Mouse (Mus musculus) forebrain, embryonic 11.5 days (tissue): ENCODE results near the gene Csnk2b. TPM values are rescaled to one million over a fixed set of nuclear protein-coding genes. Genes with fewer than 3 reads are reported as not detected.
"Not testable (repeated sequence)": the region's sequence is repeated elsewhere in the genome, so short reads cannot be mapped to it uniquely, and the experiment has no call there.

ENCODE experiments used
- ATAC-seq: fragments of 200-750 bp; cut with Nextera tagmentation; replicated peaks from 2 replicates; pipeline ENCODE4 v1.8.0; 2017; ENCODE audit warnings: moderate TSS enrichment; ENCODE audit not compliant: low FRiP score
- DNase-seq: peaks from one replicate; pipeline ENCODE4 v3.0.0-alpha.2; 2017; ENCODE audit warnings: low spot score
- H3K27ac ChIP-seq: fragments of 300-500 bp; sonication (generic); 2 replicates; pipeline ENCODE4 v1.5.1; 2014; ENCODE audit warnings: low read depth, low read length
- H3K27me3 ChIP-seq: fragments of 300-500 bp; sonication (generic); 2 replicates; pipeline ENCODE4 v1.6.1; 2014; ENCODE audit warnings: mild to moderate bottlenecking, low read length, mixed read lengths; ENCODE audit not compliant: control insufficient read depth, insufficient read depth
- H3K36me3 ChIP-seq: fragments of 300-500 bp; sonication (generic); 2 replicates; pipeline ENCODE4 v1.6.1; 2014; ENCODE audit warnings: mild to moderate bottlenecking, low read length, moderate library complexity, mixed read lengths; ENCODE audit not compliant: control insufficient read depth, insufficient read depth
- H3K4me1 ChIP-seq: fragments of 300-500 bp; sonication (generic); replicated peaks from 2 replicates; pipeline ENCODE4 v1.6.1; 2014; ENCODE audit warnings: low read length, mixed read lengths; ENCODE audit not compliant: control insufficient read depth, insufficient read depth
- H3K4me2 ChIP-seq: fragments of 300-500 bp; sonication (generic); 2 replicates; pipeline ENCODE4 v1.6.1; 2014; ENCODE audit warnings: low read depth, mild to moderate bottlenecking, low read length, moderate library complexity, mixed read lengths; ENCODE audit not compliant: severe bottlenecking
- H3K4me3 ChIP-seq: fragments of 300-500 bp; sonication (generic); 2 replicates; pipeline ENCODE4 v1.5.1; 2014; ENCODE audit warnings: low read depth, low read length
- H3K9ac ChIP-seq: fragments of 300-500 bp; sonication (generic); 2 replicates; pipeline ENCODE4 v1.6.1; 2014; ENCODE audit warnings: low read length
- H3K9me3 ChIP-seq: fragments of 300-500 bp; sonication (generic); 2 replicates; pipeline ENCODE4 v1.6.1; 2016; ENCODE audit warnings: low read length, mixed read lengths; ENCODE audit not compliant: control insufficient read depth
- WGBS: fragments of 180-500 bp; shearing (Covaris S2); extraction: QIAGEN DNeasy Blood & Tissue Kit; methylation state at CpG from one replicate; pipeline ENCODE4 v1.1.7; 2014; 5-methylcytosine and 5-hydroxymethylcytosine counted together
- polyA plus RNA-seq: library from polyadenylated mRNA; unstranded; fragments of >200 nt; fragmentation: Nextera tagmentation; extraction: Ambion mirVana; gene quantifications from 2 replicates; pipeline ENCODE4 v1.2.1, GENCODE M21; 2014

The Csnk2b gene
- polyA plus RNA-seq, 1 experiment from 2014 or later, result 296 TPM

- not testable (repeated sequence) for DNase-seq, H3K4me2 ChIP-seq, H3K27me3 ChIP-seq, H3K9me3 ChIP-seq, H3K36me3 ChIP-seq, H3K4me3 ChIP-seq, H3K9ac ChIP-seq, H3K27ac ChIP-seq, ATAC-seq
- H3K4me1 ChIP-seq, result peaks cover 15% of the 10 kb centered on the region; the same call in 1 of the 2 replicates
- WGBS, result 89% methylated on average over 9 of the region's 9 CpGs
These were observed 1.4 kb upstream of the Csnk2b start for GRCm38 (mm10) chr17:35123287-35123686.

- DNase-seq (peak; percentile 98), ATAC-seq (peak; percentile 92)
- under 1% methylated on average over 50 of the region's 50 CpGs for WGBS
- H3K4me3 ChIP-seq, result peak within 1 kb of the TSS; percentile 81
- peaks cover 8% of the 10 kb centered on the region; the same call in 1 of the 2 replicates for H3K4me1 ChIP-seq
- peak within 1 kb of the TSS; percentile 90 for H3K27ac ChIP-seq
- peak within 1 kb of the TSS; percentile 98 for H3K4me2 ChIP-seq
- peak within 1 kb of the TSS; percentile 88 for H3K9ac ChIP-seq
- H3K9me3 ChIP-seq, result no peaks in the 10 kb centered on the region
- H3K27me3 ChIP-seq, result no peaks in the 10 kb centered on the region
- peaks cover 10% of the 10 kb centered on the region; the same call in 1 of the 2 replicates for H3K36me3 ChIP-seq
These were observed 582 bp downstream of the Csnk2b start, which contains the start of gene Gpank1 for GRCm38 (mm10) chr17:35121143-35121799. TSS of gene Gpank1 (plus strand) at chr17:35121455.

GRCm38 (mm10) chr17:35120745-35121142 is 1.1 kb downstream of the Csnk2b start:
- H3K36me3 ChIP-seq, result peaks cover 13% of the 10 kb centered on the region; the same call in 1 of the 2 replicates
- no peaks in the 10 kb centered on the region for H3K9me3 ChIP-seq
- H3K9ac ChIP-seq, result peak overlapping the region; percentile 88
- peaks cover 8% of the 10 kb centered on the region; the same call in 1 of the 2 replicates for H3K4me1 ChIP-seq
- WGBS, result under 1% methylated on average over 33 of the region's 33 CpGs
- no peak overlapping the region for H3K27ac ChIP-seq
- ATAC-seq (no peak), DNase-seq (no peak)
- H3K4me2 ChIP-seq, result peak overlapping the region; percentile 98
- H3K4me3 ChIP-seq, result peak overlapping the region; percentile 81
- no peaks in the 10 kb centered on the region for H3K27me3 ChIP-seq

GRCm38 (mm10) chr17:35115046-35116019 is 6.5 kb downstream of the Csnk2b start, which contains the start of gene Ly6g5b:
TSS of gene Ly6g5b (minus strand) at chr17:35115428.
- Histone ChIP-seq H3K4me3 (no peak within 1 kb of the TSS), H3K27ac (no peak within 1 kb of the TSS), H3K9ac (no peak within 1 kb of the TSS), H3K27me3 (no peaks in the 10 kb centered on the region), H3K36me3 (peaks cover 16% of the 10 kb centered on the region; the same call in 1 of the 2 replicates), H3K9me3 (no peaks in the 10 kb centered on the region), H3K4me2 (no peak within 1 kb of the TSS), H3K4me1 (peaks cover 3% of the 10 kb centered on the region; the same call in 1 of the 2 replicates)
- ATAC-seq (no peak), DNase-seq (no peak)
- WGBS, result 92% methylated on average over 8 of the region's 8 CpGs

GRCm38 (mm10) chr17:35111774-35112173 is 10.1 kb downstream of the Csnk2b start:
- no peak overlapping the region for H3K9ac ChIP-seq

GRCm38 (mm10) chr17:35108097-35108496 is 13.8 kb downstream of the Csnk2b start, which contains the start of gene Ly6g5c:
TSS of gene Ly6g5c (plus strand) at chr17:35108279.
- Histone ChIP-seq H3K4me2 (no peak within 1 kb of the TSS), H3K9me3 (no peaks in the 10 kb centered on the region), H3K4me3 (no peak within 1 kb of the TSS), H3K27ac (no peak within 1 kb of the TSS), H3K9ac (no peak within 1 kb of the TSS), H3K4me1 (no peaks in the 10 kb centered on the region), H3K27me3 (no peaks in the 10 kb centered on the region), H3K36me3 (no peaks in the 10 kb centered on the region; the same call in 1 of the 2 replicates)
- WGBS, result 90% methylated on average over 6 of the region's 6 CpGs
- ATAC-seq (no peak), DNase-seq (no peak)

More at GRCm38 (mm10) chr17:35111774-35112173, 10.1 kb downstream of the Csnk2b start:
- Histone ChIP-seq H3K9me3 (no peaks in the 10 kb centered on the region), H3K4me3 (no peak overlapping the region), H3K27me3 (no peaks in the 10 kb centered on the region), H3K4me1 (no peaks in the 10 kb centered on the region), H3K36me3 (peaks cover 6% of the 10 kb centered on the region; the same call in 1 of the 2 replicates), H3K4me2 (no peak overlapping the region), H3K27ac (no peak overlapping the region)
- ATAC-seq (no peak), DNase-seq (no peak)
- WGBS, result 79% methylated on average over 9 of the region's 9 CpGs

GRCm38 (mm10) chr17:35106522-35106921 is 15.3 kb downstream of the Csnk2b start:
- Histone ChIP-seq H3K9me3 (no peaks in the 10 kb centered on the region), H3K4me3 (no peak overlapping the region), H3K4me1 (no peaks in the 10 kb centered on the region), H3K27ac (no peak overlapping the region), H3K9ac (peak overlapping the region; percentile 53; the same call in 1 of the 2 replicates), H3K27me3 (no peaks in the 10 kb centered on the region), H3K36me3 (peaks cover 7% of the 10 kb centered on the region), H3K4me2 (peak overlapping the region; percentile 33; the same call in 1 of the 2 replicates)
- 71% methylated on average over 3 of the region's 3 CpGs for whole genome bisulfite sequencing
- DNase-seq (no peak), ATAC-seq (no peak)

- ATAC-seq, result no peak
- peak overlapping the region; percentile 53 for H3K9ac ChIP-seq
- H3K4me1 ChIP-seq, result no peaks in the 10 kb centered on the region
- H3K9me3 ChIP-seq, result no peaks in the 10 kb centered on the region
- H3K27me3 ChIP-seq, result no peaks in the 10 kb centered on the region
- H3K4me3 ChIP-seq, result no peak overlapping the region
- H3K27ac ChIP-seq, result no peak overlapping the region
- peaks cover 7% of the 10 kb centered on the region for H3K36me3 ChIP-seq
- DNase-seq, result no peak
- 26% methylated on average over 13 of the region's 13 CpGs for WGBS
- peak overlapping the region; percentile 33; the same call in 1 of the 2 replicates for H3K4me2 ChIP-seq
These were observed 16.0 kb downstream of the Csnk2b start for GRCm38 (mm10) chr17:35105740-35106389.
